Mouse (Mus musculus) kidney, postnatal 0 days (tissue): ENCODE data around the gene Cldn10. TPM values are rescaled to one million over a fixed set of nuclear protein-coding genes. Genes with fewer than 3 reads are reported as not detected.
"Not testable (repeated sequence)": the region's sequence is repeated elsewhere in the genome, so short reads cannot be mapped to it uniquely, and the experiment has no call there.

Experiments
- ATAC-seq: fragments of 200-750 bp; cut with Nextera tagmentation; replicated peaks from 2 replicates; pipeline ENCODE4 v1.8.0; 2017; ENCODE audit warnings: low read depth, moderate number of reproducible peaks, moderate TSS enrichment, moderate library complexity; ENCODE audit not compliant: low FRiP score
- DNase-seq: peaks from one replicate; pipeline ENCODE4 v3.0.0-alpha.2; 2016; ENCODE audit warnings: low spot score
- H3K27ac ChIP-seq: fragments of 300-500 bp; sonication (generic); 2 replicates; pipeline ENCODE4 v1.5.1; 2014; ENCODE audit warnings: mild to moderate bottlenecking
- H3K27me3 ChIP-seq: fragments of 300-500 bp; sonication (generic); 2 replicates; pipeline ENCODE4 v1.6.1; 2014; ENCODE audit warnings: low read length, mixed read lengths; ENCODE audit not compliant: insufficient read depth
- H3K36me3 ChIP-seq: fragments of 300-500 bp; sonication (generic); 2 replicates; pipeline ENCODE4 v1.6.1; 2014; ENCODE audit warnings: low read length, mixed read lengths; ENCODE audit not compliant: insufficient read depth
- H3K4me1 ChIP-seq: fragments of 300-500 bp; sonication (generic); replicated peaks from 2 replicates; pipeline ENCODE4 v1.6.1; 2014; ENCODE audit warnings: antibody characterized with exemption, low read length, mixed read lengths; ENCODE audit not compliant: insufficient read depth
- H3K4me2 ChIP-seq: fragments of 300-500 bp; sonication (generic); 2 replicates; pipeline ENCODE4 v1.6.1; 2014; ENCODE audit warnings: mild to moderate bottlenecking, low read length, moderate library complexity, mixed read lengths
- H3K4me3 ChIP-seq: fragments of 300-500 bp; sonication (generic); replicated peaks from 2 replicates; pipeline ENCODE4 v1.5.1; 2014; ENCODE audit warnings: low read depth, low read length
- H3K9ac ChIP-seq: fragments of 300-500 bp; sonication (generic); 2 replicates; pipeline ENCODE4 v1.6.1; 2014; ENCODE audit warnings: low read depth, low read length
- H3K9me3 ChIP-seq: fragments of 300-500 bp; sonication (generic); replicated peaks from 2 replicates; pipeline ENCODE4 v1.6.1; 2016; ENCODE audit warnings: low read length, inconsistent platforms, mixed read lengths
- CTCF ChIP-seq: IDR thresholded peaks from 2 replicates; pipeline ENCODE4 v1.5.1; 2016; ENCODE audit warnings: antibody characterized with exemption, low read depth, mild to moderate bottlenecking, moderate library complexity
- WGBS: fragments of 180-500 bp; shearing (Covaris S2); extraction: QIAGEN DNeasy Blood & Tissue Kit; methylation state at CpG from one replicate; pipeline ENCODE4 v1.1.7; 2014; 5-methylcytosine and 5-hydroxymethylcytosine counted together
- polyA plus RNA-seq: library from polyadenylated mRNA; unstranded; fragments of >200 nt; fragmentation: Nextera tagmentation; extraction: Ambion mirVana; gene quantifications from 2 replicates; pipeline ENCODE4 v1.2.1, GENCODE M21; 2015

The Cldn10 gene
- polyA plus RNA-seq, 1 experiment from 2014 or later = 211 TPM

GRCm38 (mm10) chr14:118799918-118800317, 12.2 kb downstream of the Cldn10 start:
- Histone ChIP-seq H3K9ac (no peak overlapping the region), H3K36me3 (no peaks in the 10 kb centered on the region), H3K4me2 (no peak overlapping the region), H3K9me3 (no peaks in the 10 kb centered on the region), H3K4me1 (0 out of 2 replicates have a peak, but pooled peaks cover 3% of the 10 kb centered on the region), H3K27ac (no peak overlapping the region), H3K4me3 (no peak overlapping the region), H3K27me3 (no peaks in the 10 kb centered on the region)
- WGBS = 30% methylated on average over 9 of the region's 9 CpGs
- ATAC-seq = no peak
- TF ChIP-seq CTCF = no peak
- DNase-seq = peak; percentile 14

- ATAC-seq = no peak
- H3K4me1 ChIP-seq = 0 out of 2 replicates have a peak, but pooled peaks cover 3% of the 10 kb centered on the region
- H3K9ac ChIP-seq = no peak overlapping the region
- no peak for DNase-seq
- 42% methylated on average over 7 of the region's 7 CpGs for WGBS
- TF ChIP-seq CTCF = no peak
- H3K9me3 ChIP-seq = no peaks in the 10 kb centered on the region
- H3K27me3 ChIP-seq = no peaks in the 10 kb centered on the region
- no peaks in the 10 kb centered on the region for H3K36me3 ChIP-seq
- H3K27ac ChIP-seq = no peak overlapping the region
- H3K4me2 ChIP-seq = no peak overlapping the region
- no peak overlapping the region for H3K4me3 ChIP-seq
Observed at GRCm38 (mm10) chr14:118803936-118804335, 16.2 kb downstream of the Cldn10 start.

- 0 out of 2 replicates have a peak, but pooled peaks cover 3% of the 10 kb centered on the region for H3K4me1 ChIP-seq
- no peak overlapping the region for H3K4me3 ChIP-seq
- no peaks in the 10 kb centered on the region for H3K27me3 ChIP-seq
- no peaks in the 10 kb centered on the region for H3K9me3 ChIP-seq
- DNase-seq (peak; percentile 21), ATAC-seq (peak; percentile 59; the same call in 1 of the 2 replicates)
- peak; percentile 63 for TF ChIP-seq CTCF
- H3K9ac ChIP-seq = no peak overlapping the region
- no peaks in the 10 kb centered on the region for H3K36me3 ChIP-seq
- H3K27ac ChIP-seq = no peak overlapping the region
- WGBS = 37% methylated on average over 6 of the region's 6 CpGs
- no peak overlapping the region for H3K4me2 ChIP-seq
Observed at GRCm38 (mm10) chr14:118804351-118804750, 16.6 kb downstream of the Cldn10 start.

- TF ChIP-seq CTCF = no peak
- H3K27me3 ChIP-seq = no peaks in the 10 kb centered on the region
- no peak overlapping the region for H3K4me2 ChIP-seq
- no peak overlapping the region for H3K4me3 ChIP-seq
- no peaks in the 10 kb centered on the region for H3K4me1 ChIP-seq
- H3K9me3 ChIP-seq = no peaks in the 10 kb centered on the region
- peak; percentile 39 for DNase-seq
- H3K27ac ChIP-seq = no peak overlapping the region
- 53% methylated on average over 5 of the region's 5 CpGs for WGBS
- no peaks in the 10 kb centered on the region for H3K36me3 ChIP-seq
- no peak overlapping the region for H3K9ac ChIP-seq
- ATAC-seq = peak; percentile 87
Observed at GRCm38 (mm10) chr14:118807653-118808052, 19.9 kb downstream of the Cldn10 start.

GRCm38 (mm10) chr14:118808183-118808582, 20.5 kb downstream of the Cldn10 start:
- H3K36me3 ChIP-seq, H3K4me2 ChIP-seq, H3K27ac ChIP-seq, H3K9me3 ChIP-seq, H3K4me1 ChIP-seq, H3K9ac ChIP-seq, H3K4me3 ChIP-seq, DNase-seq, ATAC-seq, H3K27me3 ChIP-seq: not testable (repeated sequence)
- WGBS = 84% methylated on average over 2 of the region's 2 CpGs

- DNase-seq (no peak), ATAC-seq (no peak)
- Histone ChIP-seq H3K4me2 (no peak overlapping the region), H3K4me3 (no peak overlapping the region), H3K9me3 (no peaks in the 10 kb centered on the region), H3K36me3 (no peaks in the 10 kb centered on the region), H3K4me1 (no peaks in the 10 kb centered on the region), H3K9ac (no peak overlapping the region), H3K27ac (no peak overlapping the region), H3K27me3 (no peaks in the 10 kb centered on the region)
- 65% methylated on average over 4 of the region's 4 CpGs for WGBS
- no peak for TF ChIP-seq CTCF
Observed at GRCm38 (mm10) chr14:118809686-118810085, 22.0 kb downstream of the Cldn10 start.

- H3K9ac ChIP-seq, H3K4me2 ChIP-seq, H3K9me3 ChIP-seq, ATAC-seq, H3K4me3 ChIP-seq, H3K27ac ChIP-seq, H3K4me1 ChIP-seq, H3K36me3 ChIP-seq, H3K27me3 ChIP-seq, DNase-seq: not testable (repeated sequence)
Observed at GRCm38 (mm10) chr14:118811256-118811655, 23.5 kb downstream of the Cldn10 start.
